ENCODE assay signal across 8 mouse cellular contexts in genomic region chr1:133423543-133424480, GRCm38 (mm10). TPM values are rescaled to one million over a fixed set of nuclear protein-coding genes. Genes with fewer than 3 reads are reported as not detected.
A peak's percentile ranks its signal among the peaks of the same experiment; 100 is the strongest.
DNase-seq lines count a peak whose midpoint lies in the region; ATAC-seq lines count a peak whose summit lies in the region.

TSS of gene Sox13 (minus strand) at chr1:133424377.

- H3K27me3 ChIP-seq in hindbrain, embryonic 12.5 days, result no peaks in the 10 kb centered on the region

- peak within 1 kb of the TSS; percentile 94 for H3K4me2 ChIP-seq in hindbrain, embryonic 12.5 days (replicated peaks)

- intact Hi-C loops in left cerebral cortex, postnatal 25 days (cut with DNase I), result loop anchor here (2.0 kb wide), 2 partner anchors 39 to 69 kb away; no protein-coding TSS in a partner anchor

- ATAC-seq in hindbrain, embryonic 12.5 days (ENCODE audit: low FRiP score), result peak; percentile 79
- peak; percentile 55; the same call in 1 of the 2 replicates for ATAC-seq in megakaryocyte progenitor cell, adult 5-6 weeks (replicated peaks; ENCODE audit: poor library complexity)

- no peaks in the 10 kb centered on the region for H3K9me3 ChIP-seq in hindbrain, embryonic 12.5 days (replicated peaks)

- H3K36me3 ChIP-seq in hindbrain, embryonic 12.5 days, result no peaks in the 10 kb centered on the region

- H3K4me3 ChIP-seq in hindbrain, embryonic 12.5 days, result peak within 1 kb of the TSS; percentile 90

- peak within 1 kb of the TSS; percentile 92 for H3K27ac ChIP-seq in hindbrain, embryonic 12.5 days

- peak within 1 kb of the TSS; percentile 93 for H3K9ac ChIP-seq in hindbrain, embryonic 12.5 days

- WGBS in hindbrain, embryonic 12.5 days, result under 1% methylated on average over 92 of the region's 128 CpGs

- H3K4me1 ChIP-seq in hindbrain, embryonic 12.5 days, result peaks cover 34% of the 10 kb centered on the region

- peak; percentile 82 for DNase-seq in ZHBTc4 (ENCODE audit: low read depth, low spot score)
- peak; percentile 30 for DNase-seq in brain, embryonic 18.5 days (ENCODE audit: low read depth, low spot score)
- DNase-seq in frontal cortex, adult 2 months (ENCODE audit: extremely low spot score in 1 of 2, low spot score in 1 of 2), result peak in 1 of 2 experiments; percentile 35
- DNase-seq in left cerebral cortex, postnatal 25 days (ENCODE audit: low spot score in 2 of 2), result peak; percentile 26 to 37
- DNase-seq in skeletal muscle tissue, adult 2 months (ENCODE audit: low read depth, low spot score), result peak; percentile 57
- DNase-seq in spleen, adult 18-20 months, result no peak

RNA-seq across cellular contexts. Expression of gene Sox13, which starts in this region (rescaled TPM):
- 18.1 and 19.6 TPM in 2 replicates for polyA plus RNA-seq in frontal cortex, adult 2 months (2012; rRNA removed)
- polyA plus RNA-seq in hindbrain, embryonic 12.5 days (2016; fragmentation: Nextera tagmentation; extraction: Ambion mirVana), result 17.5 and 19.2 TPM in 2 replicates
- 10 to 100 TPM in 1 of 2 experiments, 1 to 10 TPM in 1; 7.6 to 11.0 TPM for total RNA-seq in left cerebral cortex, postnatal 25 days (2021)
- 3.5 and 3.8 TPM in 2 replicates for total RNA-seq in megakaryocyte progenitor cell, adult 5-6 weeks (2015)
- 0.98 and 2.2 TPM in 2 replicates for total RNA-seq in megakaryocyte progenitor cell, adult 5-6 weeks (2017)

Comparison
In these comparisons a context has a peak if more than half of its experiments do, and no peak if none do; other contexts are left out.
1. DNase-seq: peak in ZHBTc4 (single experiment), brain, embryonic 18.5 days (single experiment), left cerebral cortex, postnatal 25 days (2 of 2) and skeletal muscle tissue, adult 2 months (single experiment); none in spleen, adult 18-20 months (0 of 2).